Mouse (Mus musculus): Measurements from ENCODE around the gene Mchr1. TPM values are rescaled to one million over a fixed set of nuclear protein-coding genes. Genes with fewer than 3 reads are reported as not detected.
"Not testable (repeated sequence)": the region's sequence is repeated elsewhere in the genome, so short reads cannot be mapped to it uniquely, and the experiment has no call there.

Mchr1 gene
- total RNA-seq (2021): 10 to 100 TPM; 22.7 to 25.0 TPM

DNA sequence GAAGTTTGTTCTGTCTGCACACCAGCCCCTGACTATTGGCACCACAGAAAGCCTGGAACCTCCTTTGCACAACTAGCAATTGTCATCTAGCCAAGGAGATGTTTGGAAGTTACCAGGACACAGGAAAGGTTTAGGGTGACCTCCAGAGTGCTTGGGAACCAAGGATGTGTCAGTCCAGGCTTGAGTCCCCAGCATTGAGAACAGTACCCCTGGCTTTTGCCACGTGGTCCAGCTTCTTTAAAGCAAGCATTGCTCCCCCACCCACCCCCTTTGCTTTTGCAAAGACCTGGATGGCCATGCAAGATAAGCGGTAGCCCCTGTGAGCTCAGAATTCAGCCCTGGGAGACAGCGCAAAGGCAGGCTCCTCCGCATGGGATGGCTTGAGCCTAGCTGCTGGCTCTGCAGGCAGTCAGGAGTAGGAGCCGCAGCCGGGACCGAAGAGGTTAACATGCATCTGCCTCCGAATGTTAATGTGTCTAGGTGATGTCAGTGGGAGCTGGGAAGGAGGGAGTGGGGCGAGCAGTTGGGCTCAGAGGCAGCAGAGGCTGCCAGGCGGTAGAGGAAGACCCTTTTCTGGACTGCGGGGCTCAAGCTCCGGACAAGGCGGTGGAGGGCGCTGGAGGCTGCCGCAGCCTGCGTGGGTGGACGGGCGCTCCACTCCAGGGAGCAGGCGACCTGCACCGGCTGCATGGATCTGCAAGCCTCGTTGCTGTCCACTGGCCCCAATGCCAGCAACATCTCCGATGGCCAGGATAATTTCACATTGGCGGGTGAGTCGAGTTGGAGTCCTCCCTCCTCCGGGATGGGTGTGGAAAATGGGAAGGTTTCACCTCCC, at the start of gene Mchr1:
Mchr1 (plus strand) TSS at position 414 of the 835 bp plus-strand sequence.
- DNase-seq: peak; percentile 62 to 68

DNA sequence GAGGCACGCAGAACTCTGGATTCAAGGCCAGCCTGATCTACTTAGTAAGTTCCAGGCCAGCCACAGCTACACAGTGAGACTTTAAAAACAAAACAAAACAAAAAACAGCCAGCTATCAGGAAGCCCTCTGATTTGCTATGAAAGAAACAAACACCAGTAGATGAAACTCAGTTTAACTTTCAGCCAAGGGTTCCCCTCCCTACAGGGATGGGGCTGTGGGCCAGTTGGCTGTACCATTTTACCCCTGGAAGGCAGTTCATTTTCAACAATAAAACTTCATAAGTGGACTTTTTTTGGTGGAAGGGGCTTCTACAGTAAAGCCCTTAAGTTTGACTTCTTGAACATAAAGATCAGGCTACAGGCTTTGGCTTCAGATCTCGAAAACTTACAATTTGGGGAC, 46.2 kb upstream of the Mchr1 start:
- DNase-seq: no peak

DNA sequence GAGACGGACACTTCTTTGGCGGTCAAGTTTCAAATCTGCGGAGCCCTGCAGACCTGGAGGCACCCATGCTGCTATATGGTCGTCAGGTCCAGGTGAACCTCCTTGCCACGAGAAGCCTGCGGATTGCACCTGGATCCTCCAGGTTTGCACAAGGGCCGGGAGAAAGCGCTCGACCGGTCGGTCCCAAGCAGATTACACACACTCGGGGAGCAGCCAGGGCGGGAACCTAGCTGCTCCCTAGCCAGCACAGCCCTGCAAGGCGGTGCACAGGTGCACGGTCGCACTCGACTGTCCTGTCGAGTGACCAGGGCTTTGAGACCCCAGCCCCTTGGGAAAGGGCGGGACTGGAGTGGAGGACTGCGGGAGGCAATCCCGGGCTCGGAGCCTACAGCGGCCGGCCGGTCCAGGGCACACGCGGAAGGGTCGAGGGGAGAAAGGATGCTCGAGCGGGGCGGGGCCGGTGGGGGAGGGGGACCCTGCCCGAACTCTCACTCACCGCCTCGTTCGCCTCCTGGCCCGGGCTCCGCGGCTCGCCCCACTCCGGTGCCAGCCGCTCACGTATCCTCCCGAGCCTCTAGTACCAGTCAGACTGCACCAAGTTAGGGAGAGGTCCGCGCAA, 45.2 kb upstream of the Mchr1 start:
- peak in 1 of 2 experiments; percentile 21 for DNase-seq

DNA sequence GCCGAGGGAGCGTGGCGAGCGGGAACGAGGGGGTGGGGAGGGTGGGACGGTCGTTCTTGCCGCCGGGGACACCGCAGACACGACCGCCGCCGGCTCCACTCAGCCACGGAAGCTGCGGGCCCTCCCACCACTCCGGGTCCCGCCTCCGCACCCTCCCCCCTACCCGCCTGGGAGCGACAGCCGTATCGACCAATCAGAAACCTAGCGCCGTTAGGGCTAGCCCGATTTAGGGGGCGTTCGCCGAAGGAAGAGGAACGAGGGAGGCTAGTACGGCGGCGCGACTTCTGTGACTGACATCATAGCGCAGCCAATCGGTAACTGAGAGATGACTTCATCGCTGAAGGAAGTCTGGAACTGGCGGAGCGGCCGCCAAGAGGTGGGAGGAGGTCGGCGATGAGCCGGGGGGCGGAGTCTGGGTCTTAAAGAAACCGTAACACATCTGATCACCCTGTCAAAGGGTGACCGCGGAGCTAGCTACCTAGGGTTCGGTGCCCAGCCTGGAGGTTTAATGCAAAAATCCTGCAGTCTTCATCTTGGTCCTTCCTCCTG, 44.6 kb upstream of the Mchr1 start, which contains the start of gene Mrtfa:
Mrtfa (minus strand) TSS at position 128 of the 549 bp plus-strand sequence.
- DNase-seq: peak; percentile 99

DNA sequence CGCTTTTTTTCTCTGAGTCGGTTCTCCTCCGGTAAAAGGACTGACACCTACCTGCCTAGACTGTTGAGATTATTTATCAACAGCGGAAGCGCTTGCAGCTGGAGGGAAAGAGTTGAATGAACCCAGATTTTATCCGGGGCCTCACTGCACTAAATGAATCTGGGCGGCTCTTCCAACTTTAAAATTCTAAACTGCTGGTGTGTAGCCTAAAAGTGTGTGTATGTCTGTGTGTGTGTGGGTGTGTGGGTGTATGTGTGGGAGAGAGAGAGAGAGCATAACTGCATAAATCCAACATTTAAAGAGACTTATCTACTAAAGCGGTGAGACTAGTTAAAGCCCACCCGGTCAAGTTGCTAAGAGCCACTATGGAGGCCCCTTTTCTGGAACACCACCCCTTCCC, 44.0 kb upstream of the Mchr1 start:
- DNase-seq: peak in 1 of 2 experiments; percentile 23

DNA sequence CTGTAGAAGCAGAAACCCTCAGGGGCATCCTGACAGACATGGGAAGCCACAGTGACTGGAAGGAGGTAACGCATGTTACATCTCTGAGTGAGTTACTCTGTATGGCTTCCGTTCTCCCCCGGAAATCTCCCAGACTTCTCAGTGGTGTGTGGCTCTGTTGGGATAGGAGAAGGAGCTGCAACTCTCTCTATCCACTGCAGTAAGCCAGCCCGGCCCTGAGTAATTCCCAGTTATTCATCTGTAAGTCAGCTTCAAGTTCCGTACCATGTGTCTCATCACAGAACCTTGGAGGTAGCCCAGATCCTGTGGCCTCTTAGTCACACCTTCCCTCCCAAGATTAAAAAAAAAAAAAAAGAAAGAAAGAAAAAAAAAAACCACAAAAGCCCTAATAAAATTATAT, 43.0 kb upstream of the Mchr1 start:
- DNase-seq: no peak

DNA sequence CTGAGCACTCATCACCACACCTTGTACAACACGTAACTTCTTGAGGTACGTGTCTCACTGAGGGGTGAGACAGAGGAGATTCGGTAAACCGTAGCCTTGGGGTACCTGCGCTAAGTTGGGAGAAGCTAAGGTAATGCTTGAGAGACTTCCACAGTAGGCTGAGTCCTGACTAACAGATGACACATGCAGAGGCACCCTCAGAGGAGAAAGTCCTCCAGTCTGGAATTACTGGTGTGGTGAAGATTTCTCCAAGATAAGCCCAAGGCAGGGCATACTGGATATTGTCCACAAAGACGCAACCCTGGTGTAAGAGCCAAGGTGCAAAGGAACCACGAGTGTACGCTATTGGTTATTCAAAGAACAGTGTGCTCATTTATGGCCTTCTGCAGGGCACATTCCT, 42.4 kb upstream of the Mchr1 start:
- no peak for DNase-seq

DNA sequence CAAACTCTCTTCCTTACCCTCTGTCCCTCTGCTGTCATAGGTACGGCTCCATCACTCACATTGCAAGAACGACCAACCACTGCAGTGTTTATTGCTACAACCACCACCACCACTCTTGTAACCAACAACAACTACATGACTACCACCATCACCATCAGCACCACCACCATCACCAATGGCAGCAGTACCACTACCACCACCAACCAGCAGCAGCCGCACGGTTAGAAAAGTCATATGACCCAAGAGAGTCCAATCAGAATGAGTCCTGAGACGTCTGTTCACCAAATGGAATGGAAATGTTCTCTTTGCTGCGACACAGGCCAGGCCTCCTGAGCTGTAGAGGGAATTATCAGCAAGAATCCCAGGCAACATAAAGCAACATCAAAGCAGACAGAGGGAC, 40.5 kb upstream of the Mchr1 start:
- DNase-seq: no peak

DNA sequence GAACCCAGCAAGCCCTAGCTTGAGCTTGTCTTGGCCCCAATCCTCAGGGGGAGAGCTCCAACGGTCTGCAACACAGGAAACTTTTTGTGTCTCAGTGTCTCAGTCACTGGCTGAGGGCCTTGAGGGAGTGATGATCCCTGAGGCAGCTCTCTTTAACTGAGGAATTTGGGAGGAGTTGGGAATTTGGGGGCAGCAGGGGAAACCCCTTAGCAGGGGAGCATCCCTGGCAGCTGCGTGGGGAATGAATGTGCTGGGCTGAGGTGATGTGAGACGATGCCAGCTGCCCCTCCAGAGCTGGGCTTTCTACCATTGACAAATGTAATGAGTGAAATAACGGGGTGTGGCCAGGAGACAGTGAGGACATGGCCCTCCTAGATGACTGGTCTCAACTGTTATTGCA, 39.9 kb upstream of the Mchr1 start:
- DNase-seq: no peak

DNA sequence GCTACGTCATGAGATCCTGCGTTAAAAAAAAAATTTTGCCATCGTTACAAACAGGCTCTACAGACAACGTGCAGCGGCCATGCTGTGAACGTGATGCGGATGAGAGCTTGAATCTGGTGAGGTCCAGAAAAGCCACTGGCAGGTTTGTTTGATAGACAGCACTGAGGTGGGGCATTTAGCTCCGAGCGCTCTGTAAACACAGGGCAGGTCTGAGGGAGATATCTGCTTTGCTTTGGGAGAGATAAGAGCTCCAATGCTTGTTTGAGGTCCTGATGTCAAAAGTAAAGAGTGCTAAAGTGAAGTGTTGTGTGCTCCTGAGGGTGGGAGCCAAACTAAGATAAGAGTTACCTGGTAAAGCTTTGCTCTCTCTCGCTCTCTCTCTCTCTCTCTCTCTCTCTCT, 38.1 kb upstream of the Mchr1 start:
- DNase-seq: no peak

DNA sequence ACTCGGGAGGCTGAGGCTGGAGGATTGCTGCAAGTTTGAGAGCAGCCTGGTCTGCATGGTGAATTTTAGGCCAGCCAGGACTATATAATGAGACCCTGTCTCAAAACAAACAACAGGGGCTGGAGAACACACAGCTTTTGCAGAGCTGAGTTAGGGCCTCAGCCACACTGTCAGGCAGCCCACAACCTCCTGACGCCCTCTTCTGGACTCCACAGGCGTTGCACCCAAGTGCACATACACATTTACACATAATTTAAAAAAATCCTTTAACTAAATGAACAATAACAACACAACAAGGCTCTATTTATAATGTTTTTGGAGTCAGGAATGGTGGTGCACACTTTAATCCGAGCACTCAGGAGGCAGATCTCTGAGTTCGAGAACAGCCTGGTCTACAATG, 36.9 kb upstream of the Mchr1 start:
- DNase-seq: no peak

DNA sequence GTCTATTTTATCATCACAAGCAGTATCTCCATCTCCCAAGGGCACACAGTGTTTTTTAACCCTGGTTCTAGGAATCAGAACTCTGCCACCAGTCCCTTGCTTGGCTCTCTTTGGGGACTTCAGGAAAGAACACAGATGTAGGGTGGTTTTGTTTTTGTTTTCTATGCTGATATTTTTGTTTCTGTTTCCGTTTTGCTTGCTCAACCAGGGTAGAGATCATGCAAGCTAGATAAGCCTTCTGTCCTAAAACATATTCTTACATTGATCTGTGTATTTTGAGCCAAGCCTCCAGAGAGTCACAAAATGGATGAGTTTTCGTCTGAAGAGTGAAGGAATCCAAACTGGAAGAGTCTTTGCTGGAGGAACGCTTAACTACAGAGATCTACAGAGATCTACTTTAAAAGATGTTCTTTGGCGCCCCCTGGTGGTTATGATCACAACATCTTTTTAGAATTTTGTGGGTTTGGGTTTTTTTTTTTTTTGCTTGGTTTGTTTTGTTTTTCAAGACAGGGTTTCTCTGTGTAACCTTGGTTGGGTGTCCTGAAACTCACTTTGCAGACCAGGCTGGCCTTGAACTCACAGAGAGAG, 35.8 kb upstream of the Mchr1 start:
- peak in 1 of 2 experiments; percentile 39 for DNase-seq

DNA sequence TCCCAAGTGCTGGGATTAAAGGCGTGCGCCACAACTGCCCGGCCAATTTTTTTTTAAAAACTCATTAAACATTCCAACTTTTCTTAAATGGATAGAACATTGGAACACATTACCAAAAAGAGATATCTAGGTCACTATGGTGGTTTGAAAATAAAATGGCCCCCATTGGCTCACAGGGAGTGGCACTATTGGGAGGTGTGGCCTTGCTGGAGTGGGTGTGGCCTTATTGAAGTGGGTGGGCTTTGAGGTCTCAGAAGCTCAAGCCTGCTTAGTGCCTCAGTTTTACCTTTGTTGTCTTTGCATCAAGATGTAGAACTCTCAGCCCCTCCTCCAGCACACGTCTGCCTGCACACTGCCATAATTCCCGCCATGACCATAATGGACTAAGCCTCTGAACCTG, 32.8 kb upstream of the Mchr1 start:
- no peak for DNase-seq

DNA sequence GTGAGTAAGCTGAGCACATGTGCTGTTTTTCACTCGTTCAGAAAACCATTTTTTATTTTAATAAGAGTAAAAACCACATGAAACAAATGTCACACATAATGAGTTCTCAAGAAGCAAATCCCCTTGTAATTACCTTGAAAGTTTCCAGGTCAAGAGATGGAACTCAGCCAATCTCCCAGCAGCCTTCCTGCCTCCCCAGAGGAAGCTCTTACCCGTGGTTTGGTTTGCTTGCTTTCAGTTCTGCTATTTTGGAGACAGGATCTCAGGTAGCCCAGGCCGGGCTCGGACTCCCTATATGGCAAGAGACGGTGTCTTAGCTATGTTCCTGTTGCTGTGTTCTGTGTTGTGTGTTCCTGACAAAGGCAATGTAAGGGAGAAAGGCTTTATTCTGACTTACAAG, 24.8 kb upstream of the Mchr1 start:
- DNase-seq: no peak

DNA sequence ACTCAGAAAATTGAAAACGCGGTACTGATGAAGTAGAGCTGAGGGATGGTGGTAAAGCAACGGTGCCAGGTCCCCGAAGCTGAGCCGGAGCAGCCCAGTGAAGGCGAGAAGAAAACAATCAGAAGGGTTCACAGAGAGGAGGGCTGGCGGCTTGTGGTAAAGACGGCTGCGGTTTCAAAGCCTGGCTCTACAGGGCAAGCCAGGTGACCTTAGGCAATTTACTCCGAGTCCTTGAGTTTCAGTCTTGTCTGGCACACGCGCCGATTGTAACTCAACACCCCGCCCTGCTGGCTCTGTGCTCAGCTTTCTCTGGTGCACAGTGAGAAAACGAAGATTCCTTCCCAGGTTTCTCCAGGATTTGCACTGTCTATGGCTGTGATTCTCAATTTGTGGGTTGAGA, 22.3 kb upstream of the Mchr1 start:
- no peak for DNase-seq

DNA sequence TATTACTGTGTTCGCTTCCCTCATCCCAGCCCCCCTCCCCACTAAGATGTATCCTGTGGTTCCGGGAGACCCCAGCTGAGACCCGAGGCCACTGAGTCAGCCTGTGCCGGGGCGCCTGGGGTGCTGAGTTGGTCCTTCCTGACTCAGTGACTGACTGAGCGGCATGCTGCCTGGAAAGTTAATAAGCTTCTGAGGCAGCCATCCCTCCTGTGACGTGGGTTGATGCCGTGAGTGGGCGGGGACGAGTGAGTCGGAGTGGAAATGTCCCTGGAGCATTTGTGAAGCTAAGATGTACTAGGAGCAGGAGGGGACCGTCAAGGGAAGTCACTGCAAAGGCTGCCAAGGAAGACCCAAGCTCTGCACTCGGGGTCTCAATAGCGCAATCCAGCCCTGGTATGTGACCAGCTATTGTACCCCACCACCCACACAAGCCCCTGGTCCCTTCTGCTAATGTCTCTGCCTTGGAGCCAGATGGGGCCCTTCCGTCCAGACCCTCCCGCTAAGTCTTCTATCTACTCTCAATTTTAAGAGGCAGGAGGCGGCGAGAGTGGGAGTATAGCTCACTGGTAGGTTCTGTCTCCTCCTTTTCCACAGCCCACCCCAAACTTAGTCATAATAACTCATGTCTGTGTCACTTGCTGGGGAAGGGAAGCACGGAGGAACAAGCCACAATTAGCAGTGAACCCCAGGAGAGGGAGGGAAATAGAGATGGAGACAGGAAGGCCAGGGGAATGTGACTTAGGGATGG, 18.2 kb upstream of the Mchr1 start:
- peak; percentile 67 to 76 for DNase-seq

DNA sequence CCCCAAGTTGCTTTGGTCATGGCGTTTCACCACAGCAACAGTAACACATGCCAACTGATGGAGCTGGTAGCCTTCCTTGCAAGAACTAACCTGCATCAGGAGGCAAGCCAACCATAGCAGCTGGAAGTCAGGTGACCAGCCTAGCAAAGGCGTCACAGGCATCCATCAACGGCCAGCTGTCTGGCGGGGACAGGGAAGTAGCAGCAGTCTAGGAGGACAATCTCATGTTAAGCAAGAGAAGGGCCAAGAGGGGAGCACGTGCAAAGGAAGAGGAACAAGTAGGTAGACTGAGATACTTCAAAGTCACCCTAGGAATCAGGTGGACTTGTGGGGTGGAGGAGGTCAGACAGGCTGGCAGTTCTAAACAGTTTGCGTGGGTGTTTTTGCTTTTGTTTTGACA, 16.2 kb upstream of the Mchr1 start:
- no peak for DNase-seq

DNA sequence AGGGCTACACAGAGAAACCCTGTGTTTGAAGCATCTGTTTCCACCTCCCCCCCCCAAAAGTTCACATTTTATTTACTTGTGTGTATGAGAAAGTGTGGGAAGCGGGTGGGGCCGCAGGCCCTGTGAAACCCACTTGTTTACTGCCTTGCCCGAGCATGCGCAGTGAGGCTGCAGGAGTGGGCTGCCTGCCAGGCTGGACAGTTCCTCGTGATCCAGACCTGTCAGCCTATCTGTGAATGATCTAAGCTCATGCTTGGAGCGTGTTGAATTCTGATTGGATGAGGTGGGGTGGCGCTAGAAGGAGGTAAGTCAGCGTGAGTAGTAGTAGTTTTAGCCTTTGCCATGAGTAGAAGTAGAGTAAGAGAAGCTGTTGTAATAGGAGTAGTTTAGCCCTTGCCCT, 15.2 kb upstream of the Mchr1 start:
- not testable (repeated sequence) for DNase-seq

DNA sequence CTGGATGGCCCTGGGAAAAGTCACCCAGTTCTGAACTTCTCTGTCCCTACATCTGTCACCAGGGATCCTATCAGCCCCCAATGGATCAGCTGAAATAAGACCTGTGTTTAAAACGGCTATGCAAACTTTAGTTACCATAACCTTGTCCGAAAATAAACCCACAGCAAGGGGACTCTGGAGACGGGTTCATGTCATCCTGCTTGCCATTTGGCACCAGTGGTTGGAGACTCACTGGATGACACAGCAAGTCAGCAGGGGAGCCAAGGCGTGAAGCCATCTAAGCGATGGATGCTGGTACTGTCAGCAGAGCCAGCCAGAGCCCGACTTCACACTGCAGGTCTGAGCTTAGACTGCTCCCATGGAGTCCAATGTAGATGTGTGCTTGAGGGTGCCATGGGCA, 13.9 kb upstream of the Mchr1 start:
- no peak for DNase-seq

DNA sequence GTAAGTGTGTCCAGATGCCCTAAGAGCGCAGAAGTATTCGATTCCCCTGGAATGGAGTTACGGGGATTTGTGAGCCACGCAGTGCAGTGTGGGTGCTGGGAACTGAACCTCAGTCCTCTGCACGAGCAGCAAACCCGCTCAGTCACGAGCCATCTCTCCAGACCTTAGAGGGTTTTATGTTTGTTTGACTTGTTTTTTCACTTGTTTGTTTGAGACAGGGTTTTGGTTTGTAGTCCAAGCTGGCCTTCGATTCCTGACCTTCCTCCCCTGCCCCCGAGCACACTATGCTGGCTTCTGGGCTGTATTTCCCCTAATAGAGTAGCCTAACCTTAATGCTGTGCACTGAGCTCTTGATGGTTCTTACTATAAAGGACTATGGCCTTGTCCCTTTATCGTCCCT, 10.3 kb upstream of the Mchr1 start:
- DNase-seq: no peak

DNA sequence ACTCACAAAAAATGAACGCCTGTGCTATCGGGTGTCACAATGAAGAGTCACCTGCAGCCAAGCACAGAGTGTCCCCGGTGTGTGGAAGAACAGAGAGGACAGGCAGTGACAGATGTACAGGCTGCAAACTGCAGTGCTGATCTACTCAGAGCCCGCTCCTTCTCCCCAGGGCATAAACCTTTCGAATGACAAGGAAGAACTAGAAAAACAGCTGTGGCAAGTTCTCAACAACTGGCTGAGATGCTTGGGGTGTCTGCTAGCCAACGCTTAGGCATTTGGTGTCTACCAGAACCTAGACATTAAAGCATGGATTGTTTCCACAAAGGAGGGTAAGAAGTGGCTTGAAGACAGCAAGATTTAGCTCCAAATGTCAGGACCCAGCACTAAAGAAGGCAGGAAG, 9.6 kb upstream of the Mchr1 start:
- DNase-seq: no peak

DNA sequence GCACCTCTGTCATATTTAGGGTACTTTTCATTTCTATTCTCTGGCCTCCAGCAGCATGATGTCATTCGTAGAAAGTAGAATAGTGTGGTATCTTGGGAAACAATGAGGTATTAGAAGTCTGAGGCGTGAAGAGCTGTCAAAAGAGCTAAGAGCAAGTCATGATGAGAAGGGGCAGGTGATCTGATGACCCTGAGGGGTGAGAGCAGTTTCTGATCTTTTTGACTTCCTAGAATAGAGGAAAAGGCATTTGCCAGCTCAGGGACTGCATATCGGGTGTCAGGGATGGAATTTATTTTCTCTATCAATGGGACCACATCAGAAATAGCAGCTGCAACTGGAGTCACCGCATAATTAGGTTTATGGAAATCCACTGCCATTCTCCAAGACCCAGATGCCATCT, 8.5 kb upstream of the Mchr1 start:
- no peak for DNase-seq

DNA sequence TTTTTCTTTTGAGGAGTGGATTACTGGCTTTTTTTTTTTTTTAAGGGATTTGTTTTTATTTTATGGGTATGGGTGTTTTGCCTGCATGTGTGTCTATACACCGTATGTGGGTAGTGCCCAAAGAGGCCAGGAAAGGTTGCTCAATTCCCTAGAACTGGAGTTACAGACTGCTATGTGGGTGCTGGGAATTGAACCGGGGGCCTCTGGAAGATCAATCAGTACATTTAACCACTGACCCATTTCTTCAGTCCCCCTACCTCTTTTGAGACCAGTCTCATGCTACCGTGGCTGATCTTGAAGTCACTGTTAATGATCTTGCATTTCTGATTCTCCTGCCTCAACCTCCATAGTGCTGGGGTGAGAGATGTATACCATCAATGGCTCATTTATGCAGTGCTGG, 8.0 kb upstream of the Mchr1 start:
- no peak for DNase-seq
